Comparison of ENCODE assay signal across 10 mouse cellular contexts in genomic region chr6:107734773-107735172, GRCm38 (mm10).
"Had no signal": no experiment of that assay in that cellular context is flagged by ENCODE, and none has a peak within 500 bp of the region (broad histone marks: within the 10 kb centered on the region; RNA-seq: fewer than 3 reads in every experiment).

No protein-coding gene starts in this region.

- DNase-seq: retina, postnatal 1 day; right cerebral cortex, postnatal 25 days; right cerebral cortex, postnatal 4 days; spleen, adult 18-20 months; thymus, adult 18-20 months; thymus, adult 2 months; thymus, postnatal 14 days; thymus, postnatal 25 days; thymus, postnatal 36 days; thymus, postnatal 4 days had no signal
